Mouse (Mus musculus): ENCODE measurements around the gene Sned1. TPM values are rescaled to one million over a fixed set of nuclear protein-coding genes. Genes with fewer than 3 reads are reported as not detected.

Gene Sned1
- polyA plus RNA-seq, 3 experiments from 2014 or later, result 0.05 to 0.28 (median 0.09) TPM

DNA sequence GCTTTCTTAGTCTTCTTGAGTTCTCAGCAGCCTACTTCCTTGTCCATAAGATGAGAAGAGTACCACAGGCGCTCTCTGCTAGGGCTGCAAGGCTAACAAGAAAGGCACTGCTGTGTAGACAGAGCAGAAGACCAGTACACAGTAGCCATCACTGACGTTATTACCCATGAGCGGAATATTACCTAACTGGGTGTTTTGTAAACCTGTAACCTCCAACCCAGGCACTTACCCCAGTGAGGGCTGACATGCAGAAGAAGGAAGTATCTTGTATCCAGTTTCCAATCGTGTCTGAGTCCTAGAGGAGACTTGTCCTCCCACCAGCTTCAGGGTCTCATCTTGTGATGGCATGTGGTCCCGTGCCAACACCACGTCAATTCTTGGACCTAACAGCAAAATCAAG is 88.3 kb downstream of the Sned1 start:
- no peak for ATAC-seq

DNA sequence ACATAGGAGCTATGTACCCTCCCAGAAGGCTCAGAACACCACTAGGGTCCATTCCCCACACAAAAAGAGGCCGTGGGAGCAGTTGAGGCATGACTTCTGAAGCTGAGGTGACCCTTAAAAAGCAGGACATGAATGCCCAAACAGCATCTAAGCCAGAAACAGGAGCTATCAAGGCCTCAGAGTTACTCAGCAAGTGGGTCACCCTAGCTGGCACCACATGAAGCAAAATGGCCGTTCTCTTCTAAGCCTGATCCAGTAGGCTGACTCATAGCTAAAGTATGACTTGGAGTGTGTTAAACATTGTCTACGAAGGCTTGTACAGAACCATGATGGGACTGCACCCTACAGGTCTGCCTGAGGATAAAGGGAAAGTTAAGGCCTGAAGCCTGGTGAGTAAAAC is 90.8 kb downstream of the Sned1 start:
- ATAC-seq, result no peak

DNA sequence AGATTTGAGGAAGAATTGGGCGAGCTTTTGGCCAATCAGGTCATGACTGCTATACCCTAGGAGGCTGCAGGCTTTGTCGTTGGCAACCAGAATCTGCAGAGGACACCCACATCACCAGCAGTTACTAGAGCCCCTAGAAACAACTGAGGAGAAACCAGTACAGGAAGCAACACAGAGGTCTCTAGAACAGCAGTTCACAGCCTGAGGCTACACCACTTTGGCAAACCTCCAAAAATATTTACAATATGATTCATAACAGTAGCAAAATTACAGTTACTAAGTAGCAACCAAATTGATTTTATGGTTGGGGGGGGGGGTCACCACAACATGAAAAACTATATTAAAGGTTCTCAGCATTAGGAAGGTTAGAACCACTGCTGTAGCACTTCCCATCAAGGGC is 99.0 kb downstream of the Sned1 start:
- no peak for ATAC-seq

DNA sequence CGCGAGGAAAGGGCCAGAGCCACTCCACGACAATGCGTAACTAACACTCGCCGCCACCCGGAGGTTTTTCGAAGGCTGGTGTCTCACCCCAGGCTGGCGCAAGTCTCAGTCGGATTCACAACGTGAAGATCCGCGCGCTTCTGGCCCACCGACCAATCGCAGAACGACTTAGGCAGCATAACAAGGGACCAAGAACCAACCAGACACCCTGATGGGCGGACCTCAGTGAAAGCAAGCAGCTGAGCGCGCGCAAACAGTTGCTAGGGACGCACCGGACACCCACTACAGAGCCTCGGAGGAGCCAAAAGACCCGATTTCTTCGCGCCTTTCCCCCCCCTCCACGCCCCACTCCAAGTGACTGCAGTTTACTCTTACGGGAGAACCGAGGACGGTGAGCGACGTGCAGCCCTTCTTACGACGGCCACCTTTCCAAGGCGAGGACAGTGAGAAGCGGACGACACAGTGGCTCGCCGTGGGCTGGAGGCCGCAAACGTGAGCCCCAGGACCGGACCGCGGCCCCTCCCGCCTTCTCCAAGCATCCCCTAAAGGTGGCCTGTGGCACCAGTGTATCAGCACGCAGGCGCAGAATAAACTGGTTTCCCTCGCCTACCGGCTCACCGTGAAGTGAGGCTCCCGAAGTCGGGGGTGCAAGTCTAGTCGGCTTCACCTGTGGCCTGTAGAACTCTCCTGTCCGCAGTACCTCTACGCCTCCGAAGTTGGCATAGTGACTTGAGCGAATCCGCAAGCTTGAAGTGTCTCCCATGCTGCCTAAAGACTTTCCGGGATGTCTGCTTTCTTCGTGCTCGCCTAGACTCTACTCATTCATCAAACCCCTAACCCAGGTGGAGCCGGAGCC is 107.2 kb downstream of the Sned1 start, which contains the start of the genes Ppp1r7 and Pask:
TSS of gene Ppp1r7 (plus strand) at position 207 of the 856 bp plus-strand sequence.
TSS of gene Pask (minus strand) at position 835 of the 856 bp plus-strand sequence.
- peak; percentile 90 for ATAC-seq

DNA sequence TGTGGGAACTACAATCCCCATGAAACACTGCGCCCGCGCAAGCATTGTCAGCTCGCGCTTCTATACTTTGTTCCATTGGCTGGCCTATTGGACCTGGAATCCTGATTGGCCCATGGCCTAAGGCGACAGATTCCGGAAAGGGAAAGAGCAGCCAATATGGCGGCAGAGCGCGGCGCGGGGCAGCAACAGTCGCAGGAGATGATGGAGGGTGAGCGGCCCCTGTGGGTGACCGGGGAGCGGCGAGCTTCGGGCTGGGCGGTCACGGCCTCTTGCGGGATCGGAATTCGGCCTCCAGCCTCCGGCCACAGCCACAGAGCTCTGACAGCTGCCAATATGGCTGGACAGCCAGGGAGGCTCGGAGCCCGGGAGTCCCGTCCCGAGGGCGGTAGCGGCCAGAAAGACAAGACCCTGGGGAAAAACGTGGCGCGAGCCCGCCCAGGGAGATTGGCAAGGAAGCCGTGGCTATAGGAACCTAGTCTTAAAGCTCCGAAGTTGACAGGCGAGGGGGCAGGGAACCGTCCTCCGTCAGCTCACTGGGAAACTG is 107.9 kb downstream of the Sned1 start:
- peak; percentile 93 for ATAC-seq

DNA sequence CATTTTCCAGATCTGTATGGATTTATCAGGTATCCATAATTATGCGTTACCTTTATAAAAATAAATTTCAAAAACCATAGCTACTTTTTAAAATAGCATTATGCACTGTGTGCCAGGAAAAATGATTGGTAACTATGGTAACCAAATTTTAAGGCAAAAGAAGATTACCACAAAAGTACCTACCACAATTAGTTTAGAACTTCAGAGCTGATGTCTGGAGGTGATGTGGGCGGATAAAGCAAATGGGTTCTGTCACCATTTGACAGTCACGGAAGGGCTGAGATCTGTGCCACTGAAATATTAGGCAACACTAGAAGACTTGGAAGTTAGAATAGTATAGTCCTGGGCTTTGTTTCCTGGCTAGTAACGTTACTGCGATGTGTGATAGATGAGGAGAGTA is 111.5 kb downstream of the Sned1 start:
- ATAC-seq, result no peak

DNA sequence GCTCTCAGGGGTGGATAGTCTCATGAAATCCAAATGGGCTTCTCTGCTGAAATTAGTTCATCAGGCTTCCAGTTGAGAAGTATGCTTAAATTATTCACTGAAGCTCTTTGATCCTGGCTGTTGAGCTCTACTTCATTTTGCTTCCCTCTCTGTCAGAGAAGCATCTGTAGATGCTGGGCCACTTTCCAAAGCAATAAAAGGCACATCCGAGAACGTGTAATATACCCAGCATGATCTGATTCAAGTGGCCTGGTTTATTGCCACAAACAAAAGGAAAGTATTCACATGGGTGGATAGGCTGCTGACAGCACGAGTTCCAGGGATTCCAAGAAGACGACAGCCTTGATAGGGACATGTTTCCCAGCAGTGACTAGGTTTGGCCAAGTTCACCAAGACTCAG is 114.1 kb downstream of the Sned1 start:
- ATAC-seq, result no peak

Other genes starting within 250 kb of the Sned1 start
- gene Aqp12, start 229.5 kb upstream of the Sned1 start, polyA plus RNA-seq (2017; shearing (Covaris generic)), result not detected
- gene Kif1a, start 133.9 kb upstream of the Sned1 start, polyA plus RNA-seq (2017; shearing (Covaris generic)), result not detected
- gene Agxt, start 100.6 kb upstream of the Sned1 start, polyA plus RNA-seq (2017; shearing (Covaris generic)), result not detected
- not detected for gene 2310007B03Rik, start 74.9 kb upstream of the Sned1 start, polyA plus RNA-seq (2017; shearing (Covaris generic))
- not detected for gene Crocc2, start 67.1 kb upstream of the Sned1 start, polyA plus RNA-seq (2017; shearing (Covaris generic))
- gene Mterf4, start 70.1 kb downstream of the Sned1 start, polyA plus RNA-seq (2017; shearing (Covaris generic)), result 10 to 100 TPM; 16.0 to 23.7 (median 21.7) TPM
- gene Ppp1r7, start 107.0 kb downstream of the Sned1 start, polyA plus RNA-seq (2017; shearing (Covaris generic)), result 10 to 100 TPM; 63.4 to 69.2 (median 69.1) TPM
- gene Pask, start 107.6 kb downstream of the Sned1 start, polyA plus RNA-seq (2017; shearing (Covaris generic)), result 1 to 10 TPM; 1.2 to 3.8 (median 1.4) TPM
- gene Ano7, start 138.1 kb downstream of the Sned1 start, polyA plus RNA-seq (2017; shearing (Covaris generic)), result under 1 TPM in 2 of 3 experiments, not detected in 1; 0.43 TPM
- gene Hdlbp, start 243.0 kb downstream of the Sned1 start, polyA plus RNA-seq (2017; shearing (Covaris generic)), result 10 to 100 TPM; 49.3 to 72.0 (median 49.7) TPM